Mouse (Mus musculus) adrenal gland, adult (tissue): ENCODE measurements at regions not wholly inside any gene's neighbourhood (a gene's known extent, or its start where the extent isn't known, plus 50 kb on each side); places are given as distances from the start of the nearest gene placed in this dataset.

Source experiments
- DNase-seq, 2 experiments: peaks; one replicate each; pipeline ENCODE4 v3.0.0; 2022 to 2023; ENCODE audit warnings: low spot score in 1 of 2; ENCODE audit not compliant: inconsistent age in 2 of 2

- no peak for DNase-seq
Measured at GRCm38 (mm10) chr8:126538136-126538535, 55.6 kb downstream of the Irf2bp2 start.

GRCm38 (mm10) chr8:126536928-126537618 lies 56.7 kb downstream of the Irf2bp2 start:
- DNase-seq, result peak; percentile 83 to 92

GRCm38 (mm10) chr8:126536132-126536927 lies 57.5 kb downstream of the Irf2bp2 start:
- DNase-seq, result peak; percentile 63 to 73

GRCm38 (mm10) chr8:126532284-126532974 lies 57.6 kb upstream of the Tarbp1 start:
- no peak for DNase-seq

GRCm38 (mm10) chr8:126531459-126531858 lies 56.6 kb upstream of the Tarbp1 start:
- DNase-seq, result no peak

GRCm38 (mm10) chr8:126529409-126529808 lies 54.5 kb upstream of the Tarbp1 start:
- DNase-seq, result no peak

- no peak for DNase-seq
Measured at GRCm38 (mm10) chr8:126528434-126529080, 53.7 kb upstream of the Tarbp1 start.

GRCm38 (mm10) chr8:126526864-126527571 lies 52.2 kb upstream of the Tarbp1 start:
- DNase-seq, result peak; percentile 84 to 92

GRCm38 (mm10) chr8:126525575-126525974 lies 50.7 kb upstream of the Tarbp1 start:
- DNase-seq, result no peak
